Mouse (Mus musculus) spleen, adult 2 months (tissue): ENCODE measurements at regions not wholly inside any gene's neighbourhood (a gene's known extent, or its start where the extent isn't known, plus 50 kb on each side); places are given as distances from the start of the nearest gene placed in this dataset.

Experiments used
- DNase-seq, 2 experiments: peaks; one replicate each; pipeline versions ENCODE4 v3.0.0 to v3.0.0-alpha.2; 2012 to 2021; ENCODE audit warnings: low spot score in 2 of 2, low read depth in 1 of 2
- H3K27ac ChIP-seq: fragments of 200-500 bp; 2 replicates; pipeline ENCODE4 v1.5.1; 2012; ENCODE audit warnings: low read length, inconsistent platforms; ENCODE audit not compliant: insufficient read depth
- H3K27me3 ChIP-seq: fragments of 200-500 bp; 2 replicates; pipeline ENCODE4 v1.6.1; 2012; ENCODE audit warnings: mild to moderate bottlenecking, moderate library complexity, low read length, inconsistent platforms; ENCODE audit not compliant: control insufficient read depth, insufficient read depth
- H3K36me3 ChIP-seq: fragments of 200-500 bp; 2 replicates; pipeline ENCODE4 v1.6.1; 2012; ENCODE audit warnings: mild to moderate bottlenecking, low read length, inconsistent platforms; ENCODE audit not compliant: control insufficient read depth, insufficient read depth
- H3K4me1 ChIP-seq: fragments of 200-500 bp; 2 replicates; pipeline ENCODE4 v1.6.1; 2011; ENCODE audit warnings: inconsistent platforms; ENCODE audit not compliant: control insufficient read depth, insufficient read depth, insufficient read length
- H3K4me3 ChIP-seq: fragments of 200-500 bp; 2 replicates; pipeline ENCODE4 v1.5.1; 2011; ENCODE audit warnings: mild to moderate bottlenecking, inconsistent platforms; ENCODE audit not compliant: insufficient read depth, insufficient read length; ENCODE audit errors: extremely low read depth
- CTCF ChIP-seq: fragments of 200-500 bp; IDR thresholded peaks from 2 replicates; pipeline ENCODE4 v1.5.1; 2011; ENCODE audit warnings: mild to moderate bottlenecking, inconsistent platforms; ENCODE audit not compliant: insufficient read depth, insufficient read length, insufficient replicate concordance; ENCODE audit errors: extremely low read depth
- POLR2A ChIP-seq: fragments of 200-500 bp; IDR thresholded peaks from 2 replicates; pipeline ENCODE4 v1.6.1; 2011; ENCODE audit warnings: low read depth, low read length, inconsistent platforms
- WGBS: fragments of 180-500 bp; shearing (Covaris S2); methylation state at CpG from one replicate; pipeline ENCODE4 v1.1.7; 2018; 5-methylcytosine and 5-hydroxymethylcytosine counted together

DNA sequence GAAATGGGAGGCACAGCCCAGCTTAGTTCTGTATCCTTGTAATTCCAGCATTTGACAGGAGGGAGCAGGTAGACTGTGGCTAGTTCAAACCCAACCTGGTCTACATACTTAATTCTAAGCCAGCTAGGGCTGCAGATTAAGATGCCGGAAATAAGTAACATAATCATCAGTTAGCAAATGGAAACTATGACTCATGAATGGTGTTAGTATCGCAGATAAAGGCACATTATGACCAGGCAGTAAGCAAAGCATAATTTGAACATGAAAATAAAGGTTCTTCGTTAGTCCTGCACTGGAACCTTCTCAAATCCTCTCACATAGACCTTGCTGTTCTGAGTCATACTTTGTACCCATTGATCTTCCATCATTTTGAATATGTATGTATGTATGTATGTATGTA lies 211.7 kb upstream of the Zfp770 start:
- H3K4me1 ChIP-seq, result no peaks in the 10 kb centered on the region
- WGBS, result 86% methylated on average over 3 of the region's 3 CpGs
- DNase-seq, result no peak
- no peak overlapping the region for H3K4me3 ChIP-seq
- TF ChIP-seq CTCF (no peak), POLR2A (no peak)
- no peak overlapping the region for H3K27ac ChIP-seq
- H3K36me3 ChIP-seq, result no peaks in the 10 kb centered on the region
- no peaks in the 10 kb centered on the region for H3K27me3 ChIP-seq

DNA sequence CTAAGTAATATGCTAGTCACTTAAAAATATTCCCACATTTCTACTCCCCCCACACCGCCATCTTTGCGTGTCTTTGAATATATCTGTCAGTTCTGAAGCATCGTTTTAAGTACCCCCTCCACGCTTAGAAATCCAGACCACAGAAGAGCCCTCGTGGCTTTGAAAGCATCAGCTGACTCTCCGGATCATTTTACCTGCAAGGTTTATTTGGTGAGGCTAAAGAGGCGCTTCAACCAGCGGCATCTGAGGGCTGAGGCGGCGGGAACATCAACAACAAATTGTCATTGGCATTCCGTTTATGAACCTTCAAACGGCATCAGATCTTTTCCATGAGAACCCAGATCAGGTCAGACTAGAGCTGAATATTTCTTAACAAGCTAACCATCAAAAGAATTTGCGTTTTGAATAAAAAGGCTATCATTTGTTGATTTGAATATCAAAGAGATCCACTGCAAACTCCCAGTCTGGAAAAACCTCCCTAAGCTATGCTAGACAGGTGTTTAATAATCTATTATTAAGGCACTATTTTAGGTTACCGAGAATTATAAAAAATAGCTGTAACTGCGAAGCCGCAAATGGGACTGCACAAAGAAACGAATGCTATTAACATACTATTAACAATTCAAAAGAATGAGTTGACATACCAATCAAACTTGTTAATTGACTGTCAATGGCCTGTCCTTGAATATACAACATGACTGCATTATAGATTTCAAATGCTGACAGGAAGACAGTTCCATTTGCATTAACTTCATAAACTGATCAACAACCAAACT lies 210.9 kb upstream of the Zfp770 start:
- Histone ChIP-seq H3K4me1 (no peaks in the 10 kb centered on the region), H3K27me3 (no peaks in the 10 kb centered on the region), H3K27ac (no peak overlapping the region), H3K36me3 (no peaks in the 10 kb centered on the region), H3K4me3 (no peak overlapping the region)
- no peak for DNase-seq
- TF ChIP-seq CTCF, result no peak
- TF ChIP-seq POLR2A, result no peak
- 67% methylated on average over 17 of the region's 17 CpGs for WGBS

DNA sequence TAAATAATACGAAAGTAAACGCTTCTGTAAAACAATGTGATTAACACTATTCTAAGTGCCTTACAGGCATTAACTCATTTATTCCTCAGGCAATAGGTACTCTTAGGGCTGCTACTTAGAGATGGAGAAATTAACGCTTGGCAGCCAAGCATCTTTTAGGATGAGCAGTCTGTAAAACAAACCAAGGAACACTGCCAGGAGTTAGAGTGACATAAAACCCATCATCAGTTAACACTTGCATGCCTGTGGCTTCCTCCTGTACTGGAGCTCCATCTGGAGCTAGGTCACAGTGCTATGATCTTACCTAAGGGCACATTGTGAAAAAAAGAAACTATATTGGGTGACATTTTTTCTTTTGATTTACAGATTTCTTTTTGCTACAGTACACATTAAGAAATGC lies 209.4 kb upstream of the Zfp770 start:
- H3K4me3 ChIP-seq, result no peak overlapping the region
- no peak for DNase-seq
- TF ChIP-seq CTCF, result no peak
- no peak for TF ChIP-seq POLR2A
- H3K27ac ChIP-seq, result no peak overlapping the region
- H3K27me3 ChIP-seq, result no peaks in the 10 kb centered on the region
- H3K36me3 ChIP-seq, result no peaks in the 10 kb centered on the region
- 88% methylated on average over 3 of the region's 3 CpGs for WGBS
- no peaks in the 10 kb centered on the region for H3K4me1 ChIP-seq

DNA sequence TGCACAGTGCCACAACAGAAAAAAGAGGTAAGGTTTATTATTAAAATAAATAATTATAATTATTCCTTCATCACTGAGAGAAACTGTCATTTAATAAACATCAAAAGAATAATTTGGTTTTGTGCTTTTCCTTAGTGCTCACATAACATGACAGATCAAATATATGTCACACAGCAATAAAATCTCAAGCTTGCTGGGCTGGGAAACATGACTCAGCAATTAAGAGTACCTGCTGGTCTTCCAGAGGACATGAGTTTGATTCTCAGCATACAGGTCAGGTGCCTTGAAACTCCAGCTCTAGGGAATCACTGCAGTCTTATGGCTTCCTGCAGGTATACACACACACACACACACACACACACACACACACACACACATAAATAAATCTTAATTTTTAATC lies 208.3 kb upstream of the Zfp770 start:
- no peaks in the 10 kb centered on the region for H3K27me3 ChIP-seq
- TF ChIP-seq CTCF (no peak), POLR2A (no peak)
- H3K4me3 ChIP-seq, result no peak overlapping the region
- no peak overlapping the region for H3K27ac ChIP-seq
- no peaks in the 10 kb centered on the region for H3K4me1 ChIP-seq
- DNase-seq, result no peak
- H3K36me3 ChIP-seq, result no peaks in the 10 kb centered on the region

DNA sequence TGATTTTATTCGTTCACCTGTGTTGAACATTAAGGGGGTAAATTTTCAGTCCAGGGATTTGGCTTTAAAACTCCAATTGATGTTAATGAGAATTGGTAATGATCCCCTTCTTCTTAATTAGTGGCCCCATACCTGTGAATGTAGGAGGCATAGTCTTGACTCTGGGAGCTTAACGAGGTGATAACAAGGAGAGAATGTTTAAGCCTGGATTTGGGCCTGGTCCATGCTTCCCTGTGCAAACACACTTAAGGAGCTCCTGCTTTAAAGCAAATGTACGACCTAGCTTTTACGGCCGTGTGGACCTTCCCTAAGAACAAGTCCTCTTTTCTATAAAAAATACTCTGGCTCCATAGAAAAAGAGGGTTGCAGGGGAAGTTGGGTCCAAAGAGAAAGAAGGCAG lies 206.1 kb upstream of the Zfp770 start:
- Histone ChIP-seq H3K36me3 (no peaks in the 10 kb centered on the region), H3K27me3 (no peaks in the 10 kb centered on the region), H3K4me3 (no peak overlapping the region), H3K27ac (no peak overlapping the region), H3K4me1 (no peaks in the 10 kb centered on the region)
- no peak for DNase-seq
- 65% methylated on average over 5 of the region's 5 CpGs for WGBS
- TF ChIP-seq CTCF (no peak), POLR2A (no peak)

DNA sequence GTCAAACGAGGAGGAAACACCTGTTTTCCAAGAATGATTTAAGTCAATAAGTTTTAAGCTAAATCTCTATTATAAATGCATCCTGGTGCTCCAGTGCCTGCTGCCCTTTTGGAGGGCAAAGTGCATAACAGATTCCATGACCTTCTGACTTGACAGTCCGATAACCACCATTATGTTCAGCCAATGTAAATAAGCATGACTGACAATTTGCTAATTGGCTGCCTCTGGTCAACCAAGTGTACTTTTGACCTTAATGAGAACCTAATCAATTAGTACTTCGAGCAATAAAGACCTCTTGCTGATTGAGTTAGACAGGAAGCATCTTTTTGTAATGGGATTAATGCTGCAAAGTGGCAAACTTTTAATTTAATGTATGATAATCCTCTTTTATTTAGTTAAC lies 183.3 kb upstream of the Zfp770 start:
- no peak for DNase-seq
- Histone ChIP-seq H3K4me3 (no peak overlapping the region), H3K4me1 (no peaks in the 10 kb centered on the region), H3K27ac (no peak overlapping the region), H3K27me3 (no peaks in the 10 kb centered on the region), H3K36me3 (no peaks in the 10 kb centered on the region)
- WGBS, result 77% methylated on average over 3 of the region's 3 CpGs
- no peak for TF ChIP-seq CTCF
- TF ChIP-seq POLR2A, result no peak

DNA sequence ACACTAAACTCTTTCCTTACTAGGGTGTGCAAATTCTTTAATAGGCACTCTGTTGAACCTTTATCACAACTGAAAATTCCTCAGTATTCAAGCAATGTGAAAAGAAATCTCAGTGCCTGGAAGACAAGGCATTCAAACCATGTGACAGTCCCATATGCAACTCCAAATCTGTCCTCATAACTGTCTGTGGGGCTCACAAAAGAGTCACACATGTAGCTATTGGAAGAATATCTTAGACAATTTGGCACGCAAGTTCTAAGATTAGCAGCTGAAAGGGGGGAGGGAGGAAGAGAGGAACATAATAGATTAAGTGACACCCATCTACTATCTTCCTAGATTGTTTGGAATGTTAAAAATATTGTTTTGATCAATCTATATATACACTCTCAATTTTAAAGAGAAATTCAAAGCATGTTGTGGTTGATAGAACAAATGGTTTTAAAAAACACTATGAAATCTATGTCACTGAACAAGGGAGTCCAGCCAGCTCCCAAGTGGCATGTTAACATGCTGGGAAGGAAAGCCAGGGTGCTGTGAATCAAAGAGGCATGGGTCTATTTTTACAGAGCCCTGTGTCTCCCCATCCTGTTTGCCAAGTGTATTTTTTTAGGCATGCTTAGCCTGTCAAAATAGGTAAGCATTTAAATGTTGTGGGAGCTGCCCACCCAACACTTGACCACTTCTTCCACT lies 177.7 kb upstream of the Zfp770 start:
- no peaks in the 10 kb centered on the region for H3K27me3 ChIP-seq
- no peak overlapping the region for H3K4me3 ChIP-seq
- no peaks in the 10 kb centered on the region for H3K36me3 ChIP-seq
- no peak for DNase-seq
- WGBS, result 96% methylated on average over 1 of the region's 1 CpGs
- no peak for TF ChIP-seq CTCF
- no peak for TF ChIP-seq POLR2A
- no peaks in the 10 kb centered on the region for H3K4me1 ChIP-seq
- no peak overlapping the region for H3K27ac ChIP-seq
